Mouse (Mus musculus) MEL-GATA-1-ER (cell line): ENCODE results near the gene Hoxd9.

ENCODE experiments used
- DNase-seq: peaks from one replicate; pipeline ENCODE4 v3.0.0-alpha.2; 2012; ENCODE audit warnings: low read depth; ENCODE audit errors: extremely low read depth

Gene Hoxd9

GRCm38 (mm10) chr2:74697567-74698121, at the start of gene Hoxd9:
Gene Hoxd9, plus strand, starts transcription at chr2:74697727.
- no peak for DNase-seq

GRCm38 (mm10) chr2:74652996-74653340, 44.6 kb upstream of the Hoxd9 start:
- DNase-seq = no peak

DNA sequence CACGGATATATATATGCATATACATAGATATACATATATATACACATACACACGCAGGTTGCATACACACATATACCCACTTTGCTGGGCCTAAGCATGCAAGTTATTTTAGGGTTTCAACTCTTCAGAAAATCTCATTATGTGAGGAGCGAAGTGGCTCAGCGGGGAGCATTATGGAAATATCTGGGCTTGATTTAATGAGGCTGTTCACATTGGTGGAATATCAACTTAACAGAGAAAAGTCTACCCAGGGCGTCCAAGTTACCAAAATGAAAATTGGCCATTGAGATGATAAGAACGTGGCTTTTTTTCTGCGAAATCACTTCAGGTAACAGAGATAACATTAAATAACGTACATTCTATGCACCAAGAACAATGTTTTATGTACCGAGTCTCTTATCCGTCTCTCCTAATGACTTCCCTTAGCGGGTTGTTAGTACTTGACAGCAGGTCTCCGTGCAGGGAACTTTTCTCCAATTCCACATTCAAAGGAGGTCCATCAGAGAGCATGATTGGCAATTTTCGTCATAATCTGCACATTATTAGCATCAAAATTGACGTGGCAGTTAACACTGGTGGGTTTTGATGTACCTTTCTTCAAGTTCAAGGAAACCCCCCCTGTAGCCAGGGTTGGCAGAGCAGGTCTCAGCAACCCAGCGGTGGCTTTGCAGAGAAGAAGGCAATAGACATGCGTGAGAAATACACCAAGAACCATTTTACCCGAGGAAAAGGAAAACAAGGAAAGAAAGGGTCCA, 43.6 kb upstream of the Hoxd9 start:
- DNase-seq = no peak

DNA sequence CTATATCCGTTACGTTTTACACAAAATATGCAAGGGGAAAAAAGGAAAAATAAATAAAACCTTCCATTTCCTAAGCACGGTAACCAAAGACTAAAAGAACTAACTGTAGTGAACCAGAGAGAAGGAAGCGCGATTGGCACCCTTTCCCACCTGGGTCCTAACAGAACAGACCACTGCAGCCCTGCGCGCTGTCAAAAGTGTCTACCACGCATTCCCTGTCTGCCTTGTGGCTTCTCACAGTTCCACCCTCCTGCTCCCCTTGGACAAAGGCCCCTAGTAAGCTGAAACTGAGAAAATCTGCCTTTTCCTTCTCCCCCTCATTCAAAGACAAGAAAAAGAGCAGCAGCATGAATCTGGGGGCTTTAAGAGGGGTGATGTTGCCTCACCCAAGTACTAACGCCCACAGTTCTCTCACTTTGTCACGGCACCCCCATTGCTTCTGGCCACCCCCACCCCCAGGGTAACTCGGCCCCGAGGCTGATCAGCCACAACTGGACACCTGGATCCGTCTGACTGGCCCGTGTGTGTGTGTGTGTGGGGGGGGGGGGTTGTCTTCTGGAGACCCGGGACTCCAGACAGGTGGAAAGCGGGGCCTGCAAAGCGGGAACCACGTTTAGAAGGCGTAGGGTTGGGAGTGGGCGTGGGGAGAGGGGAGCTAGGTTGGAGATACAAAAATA, 42.6 kb upstream of the Hoxd9 start:
- DNase-seq = no peak

GRCm38 (mm10) chr2:74655420-74655781, 42.1 kb upstream of the Hoxd9 start:
- no peak for DNase-seq

DNA sequence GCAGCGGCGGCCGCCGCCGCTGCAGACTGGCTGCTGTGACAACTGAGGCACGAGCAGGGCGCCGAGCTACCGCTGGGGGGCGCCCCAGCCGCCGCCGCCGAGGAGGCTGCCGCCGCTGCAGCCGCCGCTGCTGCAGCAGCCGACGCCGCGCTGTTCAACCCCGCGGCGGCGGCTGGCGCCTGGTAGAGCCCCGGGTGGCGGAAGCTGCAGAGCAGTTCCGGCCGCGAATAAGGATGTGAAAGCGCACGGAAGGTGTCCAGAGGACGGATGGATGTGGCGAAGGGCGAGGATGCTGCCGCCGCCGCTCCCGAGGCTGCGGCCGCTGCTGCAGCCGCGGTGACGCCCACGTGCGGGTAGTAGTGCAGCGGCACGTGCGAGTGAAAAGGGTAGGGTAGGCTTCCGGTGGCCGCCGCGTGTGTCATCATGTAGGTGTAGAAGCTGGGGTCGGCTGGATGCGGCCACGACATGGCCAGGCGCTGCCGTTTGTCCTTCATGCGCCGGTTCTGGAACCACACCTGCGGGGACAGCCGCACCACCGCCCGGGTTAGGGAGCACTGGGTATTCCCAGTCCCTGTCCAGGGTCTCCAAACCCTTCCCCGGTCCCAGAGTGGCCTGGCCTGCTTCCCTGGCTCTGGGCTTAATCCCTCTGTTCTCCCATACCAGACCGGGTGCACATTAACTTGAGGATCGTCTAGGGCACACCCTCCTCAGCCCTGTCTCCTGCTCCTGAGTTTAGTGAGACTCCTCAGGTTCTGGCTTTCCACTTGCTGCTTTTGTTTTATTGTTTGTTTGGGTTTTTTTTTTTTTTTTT, 41.5 kb upstream of the Hoxd9 start:
- no peak for DNase-seq

DNA sequence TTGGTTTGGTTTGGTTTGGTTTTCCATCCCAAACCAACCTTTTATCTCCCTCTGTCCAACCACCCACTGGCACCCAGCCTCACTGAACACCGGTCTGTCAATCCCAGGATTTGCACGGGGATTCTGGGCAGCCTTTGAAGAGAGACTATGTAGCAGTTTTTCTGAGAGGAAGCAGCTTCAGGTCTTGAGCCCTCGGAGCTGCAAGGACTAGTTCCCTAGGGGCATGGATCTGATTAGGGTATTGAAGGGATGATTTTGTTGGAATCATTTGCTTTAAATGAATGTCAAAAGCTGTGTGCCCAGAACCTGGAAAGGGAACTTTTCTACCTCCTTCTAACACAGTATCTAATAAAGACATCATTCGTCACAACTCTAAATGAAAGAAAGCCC, 40.9 kb upstream of the Hoxd9 start:
- DNase-seq = no peak

DNA sequence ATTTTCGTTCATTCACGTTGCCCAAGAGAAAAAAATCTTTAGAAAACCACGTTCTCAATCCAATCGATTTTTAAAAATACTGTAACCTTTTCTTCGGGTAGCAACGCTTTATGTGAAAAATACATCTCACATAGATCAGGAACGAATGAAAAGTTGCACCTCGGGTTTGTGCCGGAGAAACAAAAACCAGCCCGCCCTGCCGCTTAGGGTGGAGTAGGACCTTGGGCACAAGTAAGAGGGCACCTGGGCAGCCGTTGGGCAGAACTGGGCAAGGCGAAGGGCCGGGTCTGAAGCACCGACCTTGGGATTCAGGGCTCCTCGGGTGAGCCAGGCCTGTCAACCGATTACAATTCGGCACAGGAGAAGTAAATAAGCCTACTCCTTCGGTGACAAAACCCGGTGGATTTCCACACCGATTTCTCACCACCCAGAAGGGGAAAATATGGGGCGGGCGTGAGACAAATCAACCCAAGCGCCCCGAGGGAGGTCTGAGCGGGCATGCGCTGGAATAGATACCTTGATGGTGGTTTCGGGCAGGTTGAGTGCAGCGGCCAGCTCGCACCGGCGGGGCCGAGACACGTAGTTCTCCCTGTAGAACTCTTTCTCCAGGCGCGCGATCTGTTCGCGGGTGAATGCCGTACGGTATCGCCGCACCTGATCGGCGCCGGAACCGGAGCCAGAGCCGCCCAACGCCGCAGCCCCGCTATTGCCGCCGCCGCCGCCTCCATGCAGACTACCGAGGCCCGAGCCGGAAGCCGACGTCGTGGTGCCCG, 40.1 kb upstream of the Hoxd9 start:
- DNase-seq = no peak

GRCm38 (mm10) chr2:74658024-74658666, 39.4 kb upstream of the Hoxd9 start:
- no peak for DNase-seq

GRCm38 (mm10) chr2:74658667-74659371, 38.7 kb upstream of the Hoxd9 start:
- no peak for DNase-seq

DNA sequence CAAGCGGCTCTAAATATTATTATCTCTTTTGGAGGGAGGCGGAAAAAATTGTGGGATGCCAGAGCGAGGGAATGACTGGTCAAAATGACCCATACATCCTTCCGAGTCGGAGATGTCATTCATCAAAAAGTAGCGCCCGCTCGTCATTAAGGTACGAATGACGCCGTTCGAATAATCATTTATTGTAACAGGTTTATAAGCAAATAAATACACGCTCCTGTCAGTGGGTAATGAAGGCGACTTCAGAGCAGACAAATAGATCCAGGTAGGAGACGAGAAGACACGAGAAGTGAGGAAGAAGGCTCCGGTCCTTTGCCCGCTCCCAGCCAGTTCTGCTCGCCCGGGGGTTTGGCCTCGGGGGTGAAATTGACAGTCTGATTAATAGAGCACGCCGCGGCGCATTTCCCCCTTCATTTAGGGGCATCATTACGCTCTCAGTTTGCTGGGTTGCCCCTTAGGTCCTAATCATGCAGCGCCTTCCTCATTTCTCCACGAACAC, 38.0 kb upstream of the Hoxd9 start, which contains the start of gene Evx2:
TSS of gene Evx2 (minus strand) at position 51 of the 499 bp plus-strand sequence.
- no peak for DNase-seq

- no peak for DNase-seq
Measured at GRCm38 (mm10) chr2:74660421-74661375, 36.8 kb upstream of the Hoxd9 start.

DNA sequence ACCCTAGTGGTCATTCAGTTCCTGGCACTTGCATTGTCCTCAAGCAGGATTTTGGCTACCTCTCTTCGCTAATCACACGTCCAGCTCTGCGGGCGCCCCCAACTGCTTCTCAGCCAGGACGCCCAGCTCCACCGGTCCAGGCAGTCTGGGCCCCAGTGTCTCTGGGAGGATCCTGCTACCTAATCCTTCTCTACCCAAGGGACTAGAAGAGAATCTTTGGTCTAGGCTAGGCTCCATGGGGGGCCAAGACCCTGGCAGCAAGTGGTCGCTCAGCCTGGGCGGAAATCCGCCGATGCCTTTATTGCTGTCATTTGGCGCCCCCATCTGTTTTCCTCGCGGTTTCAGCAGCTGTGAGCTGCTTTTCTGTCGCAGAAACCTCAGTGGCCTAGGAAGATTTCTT, 35.8 kb upstream of the Hoxd9 start:
- no peak for DNase-seq

- DNase-seq = no peak
Measured at GRCm38 (mm10) chr2:74663291-74663925, 34.1 kb upstream of the Hoxd9 start.

DNA sequence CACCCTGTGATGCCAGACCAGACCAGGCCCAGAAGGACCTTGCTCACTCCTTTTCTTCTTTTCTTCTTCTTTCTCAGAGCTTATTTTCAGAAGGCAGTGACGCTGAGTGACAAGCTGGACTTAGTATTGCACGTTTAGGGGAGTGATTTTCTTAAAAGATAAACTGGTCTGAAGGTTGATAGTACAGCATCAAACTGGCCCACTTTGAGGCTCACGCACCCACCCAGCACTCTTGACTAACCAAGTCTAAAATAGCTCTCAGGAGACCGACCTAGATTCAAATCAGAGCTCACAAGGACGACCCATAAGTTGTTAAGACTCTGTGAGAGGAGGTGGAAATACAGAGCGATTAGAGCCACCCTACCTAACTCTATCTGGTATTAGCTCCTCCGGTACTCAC, 31.1 kb upstream of the Hoxd9 start:
- no peak for DNase-seq

- no peak for DNase-seq
Measured at GRCm38 (mm10) chr2:74667191-74667841, 30.2 kb upstream of the Hoxd9 start.

- no peak for DNase-seq
Measured at GRCm38 (mm10) chr2:74667842-74668357, 29.6 kb upstream of the Hoxd9 start, which contains the start of gene Hoxd13. Gene Hoxd13, plus strand, starts transcription at chr2:74668310.
